Mouse (Mus musculus): ENCODE measurements around the gene Lpp.
A peak's percentile ranks its signal among the peaks of the same experiment; 100 is the strongest.

Gene Lpp

DNA sequence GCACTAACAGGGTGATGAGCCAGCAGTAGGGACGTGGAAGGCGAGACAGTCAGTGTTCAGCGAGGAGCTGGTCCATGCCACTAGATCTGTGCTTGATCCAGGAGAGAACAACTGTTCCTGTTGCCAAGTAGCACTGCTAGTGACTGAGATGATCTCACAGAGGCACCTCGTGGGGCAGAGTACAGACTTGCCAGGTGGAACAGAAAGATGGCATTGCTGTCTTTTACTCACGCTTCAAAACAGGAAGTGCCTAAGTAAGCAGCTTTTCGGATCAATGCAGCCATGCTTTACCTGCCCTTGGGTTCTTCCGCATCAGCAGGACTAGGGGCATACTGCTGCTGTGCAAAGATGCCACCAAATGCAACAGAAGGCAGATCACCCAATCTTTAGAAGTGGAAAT, 467.1 kb downstream of the Lpp start:
- no peak for DNase-seq (ENCODE audit: low read depth, low spot score)

DNA sequence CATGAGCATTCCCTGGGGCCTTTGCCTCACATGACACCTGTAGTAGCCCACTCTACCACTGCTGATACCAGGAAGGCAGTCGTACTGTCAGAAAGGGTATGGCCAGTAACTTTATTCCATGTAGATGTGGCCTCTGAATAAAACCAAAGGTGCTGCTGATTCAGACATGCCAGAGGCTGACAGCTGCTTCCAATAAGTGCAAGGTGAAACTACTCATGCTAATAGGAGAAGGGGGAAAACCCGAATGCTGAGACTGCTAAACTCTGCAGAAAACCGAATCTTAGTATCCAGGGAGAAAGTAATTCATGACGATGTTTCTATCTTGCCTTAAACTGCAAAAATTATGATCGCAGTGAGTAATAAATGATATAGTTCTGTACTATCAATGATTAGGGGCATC, 468.1 kb downstream of the Lpp start:
- DNase-seq (ENCODE audit: low read depth, low spot score), result no peak

DNA sequence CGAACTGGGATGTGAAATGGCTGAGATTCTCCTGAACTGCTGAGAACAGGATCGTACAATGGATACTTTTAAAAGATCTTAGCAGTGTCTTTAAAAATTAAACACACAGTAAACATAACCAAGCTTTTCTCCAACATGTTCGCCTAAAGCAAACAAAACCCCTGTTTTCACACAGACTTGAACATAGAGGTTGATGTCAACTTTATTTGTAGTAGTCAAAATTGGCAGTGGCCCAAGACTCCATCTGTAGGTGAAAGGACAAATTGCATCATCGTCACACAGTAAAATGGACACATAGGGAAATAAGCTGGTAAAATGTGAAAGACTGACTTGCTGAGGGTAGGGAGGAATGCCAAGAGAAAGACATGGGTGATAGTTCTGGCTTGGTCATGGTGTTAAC, 480.9 kb downstream of the Lpp start:
- DNase-seq (ENCODE audit: low read depth, low spot score), result no peak

DNA sequence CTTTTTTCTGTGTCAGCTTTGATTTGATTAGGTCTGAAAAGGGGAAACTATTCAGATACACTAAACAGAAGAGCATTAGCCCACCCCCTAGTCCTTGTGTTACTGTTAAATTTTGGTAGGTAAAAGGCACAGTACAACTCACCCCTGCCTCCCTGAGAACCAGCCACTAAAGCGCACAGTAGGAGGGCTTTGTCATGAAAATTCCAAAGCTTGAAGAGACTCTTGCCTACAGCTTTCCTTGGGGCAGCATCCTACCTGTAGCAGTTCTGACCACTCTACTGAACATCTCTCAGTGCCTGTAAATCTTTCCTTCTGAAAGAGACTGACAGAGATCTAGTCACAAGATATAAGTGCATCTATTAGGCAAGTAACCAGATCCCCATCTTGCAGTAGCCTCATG, 482.4 kb downstream of the Lpp start:
- DNase-seq (ENCODE audit: low read depth, low spot score), result no peak

DNA sequence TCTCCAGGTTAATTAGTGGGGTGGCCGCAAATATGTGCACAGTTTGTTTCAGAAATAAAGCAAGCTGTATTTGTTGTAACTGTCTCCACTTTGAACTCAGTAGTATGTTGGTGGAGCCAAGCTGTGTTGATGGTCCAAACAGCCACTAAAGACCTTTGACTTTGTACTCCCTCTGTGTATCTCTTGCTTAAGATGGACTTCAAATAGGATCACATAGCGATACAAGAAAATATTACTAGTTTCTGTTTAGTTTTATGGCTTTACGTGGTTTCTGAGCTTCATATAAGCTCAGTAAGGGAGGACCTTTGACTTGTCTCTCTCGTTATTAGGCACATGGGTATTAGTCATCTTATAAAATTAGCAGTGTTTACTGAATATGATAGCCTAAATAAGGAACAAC, 485.7 kb downstream of the Lpp start:
- DNase-seq (ENCODE audit: low read depth, low spot score), result no peak

DNA sequence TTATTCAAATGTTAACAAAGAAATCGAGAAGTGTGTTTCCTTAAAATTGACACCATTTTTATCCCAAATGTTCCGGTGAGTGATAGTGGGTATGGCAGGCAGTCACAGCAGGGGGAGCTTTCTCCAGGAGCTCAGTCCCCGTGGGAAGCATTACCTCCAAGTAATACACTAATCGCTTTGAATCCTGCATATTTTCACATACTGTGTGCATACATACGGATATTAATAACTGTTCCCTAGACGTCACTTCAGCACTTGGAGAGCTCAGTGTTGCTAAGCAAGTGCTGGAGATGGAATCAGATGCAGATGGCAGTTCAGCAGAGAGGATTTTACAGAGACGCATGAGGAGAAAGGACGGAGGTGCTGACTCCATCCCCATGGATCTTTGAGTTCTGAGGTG, 487.4 kb downstream of the Lpp start:
- no peak for DNase-seq (ENCODE audit: low read depth, low spot score)

DNA sequence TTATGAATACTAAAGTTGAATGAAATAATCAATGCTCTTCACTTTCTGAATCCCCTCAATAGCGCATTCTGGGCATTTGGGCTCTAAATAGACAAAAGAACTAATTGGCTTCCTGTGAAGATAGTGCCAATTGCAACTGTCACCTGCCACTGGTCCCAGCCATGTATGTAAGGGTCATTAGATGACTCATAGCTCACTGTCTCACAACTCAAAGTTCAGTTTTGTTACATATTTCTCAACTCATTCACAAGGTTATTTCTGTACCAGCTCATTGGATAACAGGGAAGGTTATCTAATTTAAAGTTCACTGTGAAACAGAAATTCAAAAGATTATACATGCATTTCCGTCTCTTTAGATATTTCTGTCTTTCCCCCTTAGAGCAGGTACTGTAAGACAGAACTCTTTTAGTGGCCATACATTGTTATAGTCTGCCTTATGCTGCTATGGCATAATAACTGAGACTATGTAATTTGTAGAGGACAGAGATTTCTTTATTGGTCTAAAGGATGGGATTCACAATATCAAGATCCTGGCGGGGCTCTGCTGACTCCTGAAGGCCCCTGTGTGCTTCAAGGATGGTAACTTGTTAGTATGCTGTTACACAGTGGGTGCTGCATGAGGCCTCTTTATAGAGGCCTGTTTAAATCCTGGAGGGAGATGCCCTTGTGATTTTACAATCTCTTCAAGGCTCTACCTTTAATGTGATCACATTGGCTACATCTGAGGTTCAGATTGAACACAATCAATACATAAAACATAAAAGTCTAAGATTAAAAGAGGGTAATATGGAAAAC, 488.9 kb downstream of the Lpp start:
- DNase-seq (ENCODE audit: low read depth, low spot score), result no peak

DNA sequence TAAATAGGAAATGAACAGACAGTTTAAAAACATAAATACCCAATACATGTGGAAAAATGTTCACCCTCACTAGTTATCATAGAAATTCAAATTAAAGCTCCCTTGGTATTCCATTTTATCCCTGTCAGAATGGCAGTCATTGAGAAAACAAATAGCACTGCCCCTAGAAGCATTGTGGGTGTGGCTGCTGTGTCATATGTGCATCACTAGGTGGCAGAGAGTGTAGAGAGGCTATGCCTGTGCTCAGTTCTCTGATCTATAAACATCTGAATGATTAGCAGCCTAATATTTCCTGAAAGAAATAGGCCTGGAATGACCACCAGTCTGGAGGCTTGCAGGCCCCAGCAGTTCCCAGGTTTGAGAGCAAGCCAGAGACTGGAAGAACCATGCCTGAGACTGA, 490.7 kb downstream of the Lpp start:
- DNase-seq (ENCODE audit: low read depth, low spot score), result no peak

DNA sequence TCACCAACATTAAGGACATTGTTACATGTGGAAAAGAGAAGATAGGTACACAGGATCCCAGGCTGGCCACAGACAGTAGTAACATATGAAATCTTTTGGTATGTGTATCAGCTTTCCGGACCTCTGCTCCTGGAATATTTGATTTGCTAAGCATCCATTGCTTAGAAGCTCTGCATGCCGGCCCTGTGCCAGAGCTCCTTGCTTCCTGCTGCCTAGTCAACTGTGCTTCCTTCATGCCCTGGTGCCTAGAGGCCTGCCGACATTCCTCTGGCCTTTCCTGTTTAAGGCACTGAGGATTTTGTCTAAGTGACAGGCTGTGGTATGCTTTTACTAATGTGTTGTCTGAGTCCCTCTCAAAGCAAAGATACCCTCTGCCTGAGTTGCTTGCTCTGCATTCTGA, 493.0 kb downstream of the Lpp start:
- DNase-seq (ENCODE audit: low read depth, low spot score), result no peak

DNA sequence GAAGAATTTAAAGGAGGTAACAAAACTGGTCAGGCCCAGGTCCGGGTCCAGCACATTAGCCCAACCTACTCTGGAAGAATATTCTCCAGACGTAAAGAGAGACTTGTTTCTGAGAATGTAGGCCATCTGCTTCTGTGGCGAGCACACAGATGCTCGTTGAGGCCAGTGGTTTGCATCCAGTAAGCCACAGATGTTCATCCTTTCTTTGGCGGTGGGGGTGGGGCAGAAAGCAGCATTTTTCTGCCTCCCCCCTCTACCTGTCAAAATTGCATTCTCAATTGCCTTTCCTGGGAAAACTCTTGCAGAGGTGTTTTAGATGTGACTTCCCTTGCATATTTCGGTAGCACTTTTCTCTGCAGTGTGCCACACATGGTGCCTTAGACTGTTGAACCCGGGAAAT, 493.6 kb downstream of the Lpp start:
- DNase-seq (ENCODE audit: low read depth, low spot score), result no peak

DNA sequence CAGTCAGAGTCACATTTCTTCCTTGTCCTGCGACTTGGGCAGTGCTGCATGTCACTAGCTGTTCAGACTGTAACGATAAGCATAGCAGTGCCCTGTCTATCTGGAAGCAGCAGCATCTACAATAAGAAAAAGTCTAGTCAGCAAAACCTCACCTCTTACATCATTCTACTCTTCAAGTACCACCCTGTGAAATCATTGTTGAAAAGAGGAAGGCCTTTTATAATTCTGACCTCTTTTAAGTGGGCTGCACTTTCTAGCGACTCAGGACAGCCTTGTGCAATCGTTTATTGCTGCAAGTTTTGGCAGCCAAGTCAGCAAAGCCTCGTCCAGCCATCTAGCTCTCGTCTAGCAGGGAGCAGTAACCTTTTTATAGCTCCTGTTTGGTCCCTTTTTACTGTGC, 498.1 kb downstream of the Lpp start:
- DNase-seq (ENCODE audit: low read depth, low spot score), result no peak

DNA sequence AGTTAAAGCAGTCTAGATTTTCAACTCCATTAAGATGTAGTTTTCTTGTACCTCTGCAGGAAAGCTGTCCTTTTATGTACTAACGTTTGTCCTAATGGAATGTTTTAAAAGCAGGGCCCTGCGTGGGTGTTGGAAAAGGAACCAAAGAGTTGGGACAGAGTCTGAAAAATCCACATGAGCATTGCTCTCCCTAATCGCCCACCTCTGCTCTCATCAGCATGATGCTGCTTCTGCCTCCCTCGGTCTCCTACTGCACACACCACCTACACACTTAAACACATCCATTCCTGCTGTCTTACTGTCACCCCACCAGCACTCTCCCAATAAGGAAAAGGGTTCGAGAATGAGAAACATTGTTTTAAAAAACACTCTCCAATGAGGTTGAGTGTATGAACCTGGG, 501.9 kb downstream of the Lpp start:
- no peak for DNase-seq (ENCODE audit: low read depth, low spot score)

DNA sequence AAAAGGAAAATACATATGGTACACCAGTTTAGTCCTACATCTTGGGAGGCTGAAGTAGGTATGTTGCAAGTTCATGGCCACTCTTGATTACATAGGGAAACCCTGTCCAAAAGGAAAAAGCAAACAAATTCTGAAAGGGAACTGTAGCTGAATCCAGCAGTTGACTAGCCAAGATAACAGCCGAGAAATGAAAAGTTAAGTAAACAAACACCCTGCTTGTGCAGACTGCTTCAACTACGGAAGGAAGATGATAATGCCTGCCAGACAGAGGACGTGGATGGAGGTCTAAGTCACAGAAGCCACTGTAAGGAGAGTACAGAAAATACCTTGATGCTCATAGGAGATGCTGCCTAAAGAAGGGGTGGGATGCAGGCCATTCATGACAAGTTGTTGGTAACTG, 504.3 kb downstream of the Lpp start:
- DNase-seq (ENCODE audit: low read depth, low spot score), result no peak

DNA sequence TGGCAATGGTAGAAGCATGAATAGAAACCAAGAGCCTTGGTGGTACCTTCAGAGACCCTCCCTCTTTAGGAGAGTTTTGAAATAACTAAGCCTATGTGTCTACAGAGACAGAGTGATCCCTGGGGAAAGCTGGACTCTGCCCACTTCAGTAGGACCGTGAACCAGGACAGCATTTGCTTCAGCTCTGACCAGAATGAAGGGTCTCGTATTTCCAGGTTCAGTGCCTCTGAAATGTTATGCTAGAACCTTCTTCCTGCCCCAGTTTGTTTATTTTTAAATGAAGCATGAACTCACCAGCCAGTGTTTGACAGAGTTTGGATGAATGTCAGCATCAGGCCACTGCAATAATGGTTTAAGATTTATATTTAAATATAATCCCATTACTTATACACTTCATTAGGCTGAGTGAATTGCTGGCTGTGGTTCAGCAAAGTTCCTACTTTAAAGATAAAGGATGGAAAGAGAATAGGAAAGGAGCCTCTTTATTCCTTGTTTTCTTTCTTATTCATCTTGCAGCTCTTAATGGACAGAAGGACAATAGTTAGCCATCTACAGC, 507.0 kb downstream of the Lpp start:
- no peak for DNase-seq (ENCODE audit: low read depth, low spot score)

DNA sequence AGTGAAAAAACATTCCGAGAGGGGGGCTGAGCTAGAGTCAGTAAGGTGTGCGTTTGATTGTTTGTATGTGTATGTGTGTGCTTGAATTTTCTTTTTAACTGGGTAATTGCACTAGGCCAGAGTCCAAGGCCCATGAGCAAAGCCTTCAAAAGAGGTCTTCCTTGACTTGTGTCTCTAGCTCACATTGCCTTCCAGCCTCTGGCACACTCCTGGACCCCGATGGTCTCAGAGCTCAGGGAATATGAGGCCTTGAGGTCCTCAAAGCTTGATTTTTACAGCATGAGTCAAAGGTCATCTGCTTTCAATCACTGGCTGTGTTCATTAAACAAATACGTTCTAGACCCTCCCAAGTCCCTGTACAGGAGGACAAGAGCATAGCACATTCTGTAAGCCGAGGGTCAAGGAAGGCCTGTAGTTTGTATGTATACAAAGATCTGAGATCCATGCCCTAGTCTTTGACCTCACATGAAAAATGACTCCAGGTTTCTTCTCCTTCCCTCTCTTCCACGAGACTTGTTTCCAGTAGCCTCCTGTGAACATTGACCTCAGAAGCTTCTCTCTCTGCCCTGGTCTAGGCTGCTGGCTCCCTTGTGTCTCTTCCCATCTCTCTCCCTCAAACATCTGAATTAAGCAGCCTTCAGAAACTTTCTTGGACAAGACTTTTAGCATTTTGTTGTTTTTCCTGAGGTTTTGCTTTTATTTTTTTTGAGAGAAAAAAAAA, 508.0 kb downstream of the Lpp start:
- DNase-seq (ENCODE audit: low read depth, low spot score), result no peak

DNA sequence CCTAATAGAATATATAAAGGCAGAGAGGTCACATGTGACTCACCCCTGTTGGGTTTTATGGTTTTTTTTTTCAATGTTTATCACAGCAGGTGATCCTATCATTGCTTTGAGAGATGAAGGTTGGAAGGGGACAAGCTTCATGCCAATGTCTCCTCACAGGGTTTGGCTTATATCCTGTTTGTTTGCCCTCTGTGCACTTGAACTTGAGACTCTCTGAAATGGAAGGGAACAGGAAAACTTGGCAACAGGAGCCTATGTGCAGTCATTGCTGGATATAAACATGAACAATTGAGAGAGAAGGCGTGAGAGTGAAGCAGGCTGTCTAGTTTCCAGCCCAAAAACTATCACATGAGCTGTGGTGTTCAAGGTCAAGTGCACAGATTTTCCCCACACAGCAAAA, 508.8 kb downstream of the Lpp start:
- no peak for DNase-seq (ENCODE audit: low read depth, low spot score)

DNA sequence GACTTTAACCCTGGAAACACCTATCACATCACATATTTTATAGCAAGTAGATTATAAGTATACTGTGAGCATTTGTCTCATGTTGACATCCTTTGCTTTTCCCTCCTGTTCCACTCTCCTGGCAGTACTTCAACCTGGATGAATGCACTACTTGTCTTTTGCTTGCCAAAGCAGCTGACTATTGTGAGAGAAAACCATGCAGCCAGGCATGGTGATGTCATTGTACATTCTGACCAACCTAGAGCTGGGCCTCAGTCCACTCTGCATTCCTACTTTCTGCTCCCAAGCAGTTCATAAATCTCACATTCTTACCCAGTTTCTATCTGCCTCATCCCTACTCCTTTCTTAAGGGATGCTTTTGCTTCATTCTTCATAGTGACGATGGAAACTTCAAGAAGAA, 515.6 kb downstream of the Lpp start:
- DNase-seq (ENCODE audit: low read depth, low spot score), result no peak

DNA sequence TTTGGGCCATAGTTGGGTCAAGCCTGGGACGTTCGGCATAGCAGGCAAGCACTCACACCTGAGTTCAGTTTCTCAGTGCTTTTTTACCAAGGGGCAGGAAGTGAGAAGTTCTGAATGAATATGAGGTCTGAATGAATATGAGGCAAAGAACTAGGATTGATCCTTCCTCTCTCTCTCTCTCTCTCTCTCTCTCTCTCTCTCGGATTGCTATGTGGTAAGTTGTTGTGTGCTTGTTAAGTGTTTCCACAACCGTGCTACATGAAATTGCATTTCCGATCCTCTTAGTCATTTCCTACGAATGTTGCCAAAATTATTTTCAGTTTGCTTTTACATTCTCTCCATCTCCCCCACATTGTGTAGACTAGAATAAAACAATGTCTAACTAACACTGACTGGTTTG, 517.0 kb downstream of the Lpp start:
- no peak for DNase-seq (ENCODE audit: low read depth, low spot score)

DNA sequence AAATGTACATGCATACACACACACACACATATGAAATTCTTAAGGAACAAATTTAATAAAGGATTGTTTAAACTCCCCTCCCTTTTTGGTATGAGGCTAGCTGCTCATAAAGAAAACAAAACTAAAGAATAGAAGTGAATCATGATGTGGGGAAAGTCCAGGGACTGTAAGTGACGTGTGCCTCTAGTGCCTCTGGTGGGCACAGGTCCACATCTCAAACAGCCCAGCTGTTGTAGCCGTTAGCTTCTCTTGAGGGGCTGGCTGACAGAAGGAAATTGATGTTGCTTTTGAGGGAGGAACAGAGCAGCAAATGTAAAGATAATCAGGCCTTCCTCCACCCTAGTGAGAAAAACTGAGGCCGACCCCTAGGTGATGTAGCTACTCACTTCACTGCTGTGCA, 517.5 kb downstream of the Lpp start:
- no peak for DNase-seq (ENCODE audit: low read depth, low spot score)

DNA sequence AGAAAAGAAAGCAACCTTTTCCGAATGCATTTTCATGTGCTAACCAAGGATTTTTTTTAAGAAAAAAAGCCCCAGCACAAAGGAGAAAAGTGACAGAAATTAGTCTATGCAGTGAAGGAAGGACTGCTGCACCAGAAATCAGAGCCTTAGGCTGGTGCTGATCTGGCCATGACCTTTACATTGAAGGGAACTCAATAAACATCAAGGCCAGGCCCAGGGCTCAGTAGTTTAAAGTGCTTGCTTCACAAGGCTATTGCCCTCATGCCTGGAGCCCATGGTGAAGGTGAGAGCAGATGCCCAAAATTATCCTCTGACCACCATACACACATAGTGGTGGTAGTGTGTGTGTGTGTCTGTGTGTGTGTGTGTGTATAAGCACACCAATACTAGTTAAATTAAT, 519.1 kb downstream of the Lpp start:
- no peak for DNase-seq (ENCODE audit: low read depth, low spot score)

DNA sequence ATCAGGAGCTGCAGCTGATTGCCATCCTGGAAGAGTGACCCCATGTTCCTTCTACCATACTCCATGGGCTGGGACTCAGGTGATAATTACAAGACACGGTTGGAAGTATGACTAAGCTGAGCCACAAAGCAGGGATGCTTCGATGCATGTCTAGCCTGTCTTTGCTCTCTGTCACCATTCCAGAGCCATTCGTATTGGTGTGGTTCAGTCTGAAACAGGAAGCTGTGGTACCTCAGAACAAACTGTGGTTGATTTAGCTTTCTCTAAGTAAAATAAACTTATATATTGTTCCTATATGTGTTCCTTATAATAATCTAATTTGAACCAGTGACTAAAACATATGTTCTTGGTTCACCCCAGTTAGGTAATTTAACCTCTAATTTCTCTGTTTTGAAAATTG, 519.7 kb downstream of the Lpp start:
- no peak for DNase-seq (ENCODE audit: low read depth, low spot score)

DNA sequence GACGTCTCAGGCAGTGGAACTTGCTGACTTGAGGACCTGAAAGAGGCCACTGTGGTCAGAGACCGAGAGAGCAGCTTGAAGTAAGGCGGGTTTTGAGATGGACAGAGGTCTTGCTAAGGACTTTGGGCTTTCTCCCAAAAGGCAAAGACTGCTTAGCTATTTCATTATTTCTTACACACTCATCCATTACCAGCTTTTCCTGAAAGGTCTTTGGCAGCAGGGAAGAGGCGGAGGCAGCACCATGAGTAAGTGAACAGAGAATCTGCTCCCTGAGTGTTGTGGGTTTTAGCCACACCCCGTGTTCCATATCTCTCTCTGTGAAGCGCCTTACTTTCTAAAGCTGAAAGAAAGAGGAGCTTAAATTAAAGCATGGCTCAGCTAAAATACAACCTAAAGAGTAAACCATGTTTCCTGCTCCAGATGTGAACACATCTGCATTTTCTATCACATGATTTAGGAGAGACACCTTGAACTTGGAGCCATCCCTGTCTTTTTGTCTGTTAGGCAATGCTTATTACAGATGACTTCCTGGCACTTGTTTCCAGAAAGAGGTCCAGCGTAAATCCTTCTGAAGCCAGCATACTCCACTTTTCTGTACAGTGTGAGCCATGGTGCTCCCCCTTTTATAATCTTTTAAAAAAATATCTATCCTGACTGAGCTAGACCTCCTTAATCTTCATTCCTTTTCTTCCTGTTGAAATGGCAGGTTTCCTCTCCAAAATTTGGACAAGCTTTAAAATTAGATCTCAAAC, 520.5 kb downstream of the Lpp start:
- no peak for DNase-seq (ENCODE audit: low read depth, low spot score)

DNA sequence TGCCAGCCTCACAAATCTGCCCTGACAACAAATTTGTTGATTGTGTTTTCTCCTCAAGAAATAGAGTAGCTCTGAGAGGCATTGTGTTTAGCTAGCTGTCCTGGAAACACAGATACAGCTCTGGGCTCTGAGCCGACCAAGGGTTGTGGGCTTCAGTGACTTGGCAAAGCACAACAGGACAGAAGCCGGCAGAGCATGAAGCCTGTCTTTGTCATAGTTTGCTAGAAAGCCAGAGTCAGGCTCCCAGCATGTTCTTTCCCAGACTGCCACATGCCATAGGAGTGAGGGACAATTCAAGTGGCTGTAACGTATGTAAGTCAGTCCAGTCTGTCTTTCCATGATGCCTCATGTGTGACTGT, 521.1 kb downstream of the Lpp start:
- peak; percentile 63 for DNase-seq (ENCODE audit: low read depth, low spot score)
